Mouse (Mus musculus) lung, adult 18-20 months (tissue): ENCODE results near the gene Bsph2.

Experiments used
- DNase-seq, 2 experiments: peaks; one replicate each; pipeline ENCODE4 v3.0.0; 2022; ENCODE audit warnings: mixed read lengths in 2 of 2

Gene Bsph2

DNA sequence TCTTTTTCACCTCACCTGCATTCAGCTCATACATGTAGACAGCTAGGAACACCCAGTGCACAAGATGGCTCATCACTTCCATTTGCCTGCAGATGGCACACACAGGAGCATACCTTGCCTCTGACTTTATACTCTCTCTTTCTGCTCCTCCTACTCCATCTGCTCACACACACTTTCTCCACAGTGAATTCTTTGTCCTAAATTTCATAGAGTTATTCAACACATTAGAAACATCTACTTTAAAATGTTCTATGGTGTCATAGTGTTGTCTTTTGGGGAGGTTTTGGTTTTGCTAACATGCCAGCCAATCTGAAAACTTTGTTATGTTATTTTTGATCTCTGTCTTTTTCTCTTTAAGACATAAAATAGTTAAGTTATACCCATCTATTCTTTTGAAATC is at the start of gene Bsph2:
TSS of gene Bsph2 (minus strand) at position 101 of the 400 bp plus-strand sequence.
- DNase-seq = no peak

DNA sequence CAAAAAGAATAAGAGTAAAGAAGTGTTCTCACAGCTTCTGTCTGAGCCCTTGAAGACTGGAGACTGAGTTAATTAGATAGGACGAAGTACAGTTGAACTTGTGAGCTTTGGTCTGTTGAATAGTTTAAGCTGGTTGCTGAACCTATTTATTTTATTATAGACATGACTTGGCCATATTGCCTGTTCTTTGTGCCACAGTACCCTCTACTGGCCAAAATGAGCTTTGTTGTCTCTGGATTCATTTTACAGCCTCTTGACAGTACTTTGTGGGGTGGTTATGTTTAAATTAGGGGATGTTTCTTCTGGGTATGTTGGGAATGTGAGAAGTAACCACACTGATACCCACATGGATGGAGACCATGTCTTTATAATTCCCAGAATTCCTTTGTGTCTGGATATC is 59.3 kb downstream of the Bsph2 start:
- DNase-seq = peak in 1 of 2 experiments; percentile 2
